Mouse (Mus musculus) CD4-positive, CD25-positive, alpha-beta regulatory T cell, adult 2 months (primary cell): ENCODE results near the gene Rrp12.
A peak's percentile ranks its signal among the peaks of the same experiment; 100 is the strongest.
"Not testable (repeated sequence)": the region's sequence is repeated elsewhere in the genome, so short reads cannot be mapped to it uniquely, and the experiment has no call there.

Source experiments
- DNase-seq: peaks from one replicate; pipeline ENCODE4 v3.0.0-alpha.2; 2012; ENCODE audit warnings: low read depth, low spot score

Rrp12 gene

GRCm38 (mm10) chr19:41895460-41896318, at the start of gene Rrp12:
Gene Rrp12 (minus strand): TSS chr19:41896173.
- DNase-seq = peak; percentile 94

- no peak for DNase-seq
These were observed 47.9 kb upstream of the Rrp12 start for GRCm38 (mm10) chr19:41943841-41944240.

- DNase-seq = no peak
These were observed 42.6 kb upstream of the Rrp12 start for GRCm38 (mm10) chr19:41938539-41938938.

GRCm38 (mm10) chr19:41935921-41936320, 39.9 kb upstream of the Rrp12 start:
- no peak for DNase-seq

- no peak for DNase-seq
These were observed 38.2 kb upstream of the Rrp12 start for GRCm38 (mm10) chr19:41934124-41934523.

- peak; percentile 98 for DNase-seq
These were observed 37.5 kb upstream of the Rrp12 start, which contains the start of the genes Exosc1 and Zdhhc16 for GRCm38 (mm10) chr19:41933179-41934086. Gene Exosc1 (minus strand): TSS chr19:41933423. Gene Zdhhc16 (plus strand): TSS chr19:41933480.

- peak; percentile 72 for DNase-seq
These were observed 36.7 kb upstream of the Rrp12 start for GRCm38 (mm10) chr19:41932686-41933085.

GRCm38 (mm10) chr19:41920412-41921067, 24.6 kb upstream of the Rrp12 start:
- DNase-seq = no peak

- no peak for DNase-seq
These were observed 23.5 kb upstream of the Rrp12 start for GRCm38 (mm10) chr19:41919471-41919870.

- DNase-seq = no peak
These were observed 20.9 kb upstream of the Rrp12 start for GRCm38 (mm10) chr19:41916853-41917252.

- DNase-seq = no peak
These were observed 19.3 kb upstream of the Rrp12 start for GRCm38 (mm10) chr19:41915294-41915693.

- not testable (repeated sequence) for DNase-seq
These were observed 18.6 kb upstream of the Rrp12 start for GRCm38 (mm10) chr19:41914592-41914882.

- no peak for DNase-seq
These were observed 18.0 kb upstream of the Rrp12 start for GRCm38 (mm10) chr19:41913774-41914591.

- DNase-seq = peak; percentile 50
These were observed 16.4 kb upstream of the Rrp12 start for GRCm38 (mm10) chr19:41912121-41913080.

- peak; percentile 100 for DNase-seq
These were observed 15.5 kb upstream of the Rrp12 start, which contains the start of gene Pgam1 for GRCm38 (mm10) chr19:41911178-41912073. Gene Pgam1 (plus strand): TSS chr19:41911923.

- no peak for DNase-seq
These were observed 14.4 kb upstream of the Rrp12 start for GRCm38 (mm10) chr19:41910396-41910795.

- no peak for DNase-seq
These were observed 12.8 kb upstream of the Rrp12 start for GRCm38 (mm10) chr19:41908736-41909135.

GRCm38 (mm10) chr19:41907079-41907760, 11.2 kb upstream of the Rrp12 start:
- DNase-seq = no peak
